Comparison of ENCODE assay signal across 20 mouse cellular contexts in the genomic region with DNA sequence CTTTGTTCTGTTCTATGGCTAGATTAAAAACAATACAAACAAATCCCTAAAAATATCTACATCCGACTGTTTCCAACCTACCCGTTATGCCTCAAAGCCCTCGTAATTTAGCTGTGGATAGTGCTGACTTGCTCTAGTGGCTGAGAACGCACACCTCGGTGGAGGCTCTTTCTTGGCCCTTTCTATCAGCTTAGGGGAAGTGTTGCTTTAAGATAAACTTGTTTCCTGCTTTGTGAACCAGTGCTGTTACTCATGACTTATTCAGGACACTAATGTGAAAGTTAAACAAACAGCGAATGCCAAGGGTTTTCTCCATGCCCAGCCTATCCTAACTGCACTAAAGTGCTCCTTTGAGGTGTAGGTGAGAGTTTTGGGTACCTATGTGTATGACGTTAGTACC.
DNase-seq lines count a peak whose midpoint lies in the region; ATAC-seq and TF ChIP-seq lines count a peak whose summit lies in the region.
"Had no signal": no experiment of that assay in that cellular context is flagged by ENCODE, and none has a peak within 500 bp of the region (broad histone marks: within the 10 kb centered on the region; RNA-seq: fewer than 3 reads in every experiment).

No protein-coding gene starts in this region.

- no peaks in the 10 kb centered on the region for H3K79me2 ChIP-seq in heart, adult 2 months (replicated peaks; ENCODE audit: control insufficient read depth, insufficient read depth, low read length)

- no peaks in the 10 kb centered on the region for H3K27me3 ChIP-seq in heart, adult 2 months (ENCODE audit: control insufficient read depth, insufficient read depth, low read length)
- no peaks in the 10 kb centered on the region for H3K27me3 ChIP-seq in midbrain, embryonic 10.5 days (ENCODE audit: low read depth, poor library complexity, severe bottlenecking)
- no peaks in the 10 kb centered on the region for H3K27me3 ChIP-seq in midbrain, postnatal 0 days (ENCODE audit: insufficient read depth, low read length)
- no peaks in the 10 kb centered on the region for H3K27me3 ChIP-seq in hindbrain, embryonic 10.5 days (ENCODE audit: insufficient read depth, poor library complexity, severe bottlenecking)
- H3K27me3 ChIP-seq in hindbrain, postnatal 0 days (ENCODE audit: insufficient read depth, low read length) = no peaks in the 10 kb centered on the region
- H3K27me3 ChIP-seq: limb, embryonic 12.5 days had no signal

- TF ChIP-seq POLR2A in heart, adult 2 months (IDR thresholded peaks at IDR 0.05; ENCODE audit: insufficient read depth, low read depth, low read length) = no peak

- no peak overlapping the region for H3K4me2 ChIP-seq in midbrain, postnatal 0 days (ENCODE audit: low read depth, low read length, poor library complexity, severe bottlenecking)
- peak overlapping the region; percentile 5; the same call in 1 of the 2 replicates for H3K4me2 ChIP-seq in hindbrain, postnatal 0 days (ENCODE audit: low read depth, low read length)
- H3K4me2 ChIP-seq: limb, embryonic 12.5 days; liver, embryonic 11.5 days had no signal

- H3K4me3 ChIP-seq in heart, adult 2 months = no peak overlapping the region
- no peak overlapping the region for H3K4me3 ChIP-seq in midbrain, embryonic 10.5 days
- no peak overlapping the region for H3K4me3 ChIP-seq in midbrain, postnatal 0 days (ENCODE audit: low read depth, low read length)
- H3K4me3 ChIP-seq in hindbrain, embryonic 10.5 days = no peak overlapping the region
- H3K4me3 ChIP-seq in hindbrain, postnatal 0 days (ENCODE audit: low read length) = no peak overlapping the region
- H3K4me3 ChIP-seq: embryonic facial prominence, embryonic 10.5 days; heart, embryonic 10.5 days; limb, embryonic 12.5 days had no signal

- no peaks in the 10 kb centered on the region for H3K36me3 ChIP-seq in heart, adult 2 months (ENCODE audit: control insufficient read depth, insufficient read depth, low read length)
- no peaks in the 10 kb centered on the region for H3K36me3 ChIP-seq in midbrain, embryonic 10.5 days
- H3K36me3 ChIP-seq in midbrain, postnatal 0 days (ENCODE audit: insufficient read depth, low read length) = no peaks in the 10 kb centered on the region
- H3K36me3 ChIP-seq in hindbrain, embryonic 10.5 days = no peaks in the 10 kb centered on the region
- H3K36me3 ChIP-seq in hindbrain, postnatal 0 days (ENCODE audit: insufficient read depth, low read length) = no peaks in the 10 kb centered on the region
- H3K36me3 ChIP-seq: embryonic facial prominence, embryonic 10.5 days; heart, embryonic 10.5 days; limb, embryonic 12.5 days had no signal

- TF ChIP-seq EP300 in heart, adult 2 months (IDR thresholded peaks at IDR 0.05; ENCODE audit: insufficient read depth, low read depth, low read length) = no peak

- no peak for ATAC-seq in midbrain, postnatal 0 days (ENCODE audit: low FRiP score)
- peak; percentile 35; the same call in 1 of the 2 replicates for ATAC-seq in hindbrain, postnatal 0 days
- ATAC-seq: forebrain, postnatal 0 days; liver, postnatal 0 days; lung, postnatal 0 days had no signal

- no peak for TF ChIP-seq CTCF in heart, adult 2 months (IDR thresholded peaks at IDR 0.05)
- no peak for TF ChIP-seq CTCF in midbrain, postnatal 0 days (IDR thresholded peaks at IDR 0.05)
- TF ChIP-seq CTCF in hindbrain, postnatal 0 days (IDR thresholded peaks at IDR 0.05; ENCODE audit: low read depth) = no peak

- H3K27ac ChIP-seq in heart, adult 2 months = no peak overlapping the region
- H3K27ac ChIP-seq in midbrain, embryonic 10.5 days (replicated peaks) = peak overlapping the region; percentile 63
- no peak overlapping the region for H3K27ac ChIP-seq in midbrain, postnatal 0 days (ENCODE audit: low read depth, low read length)
- H3K27ac ChIP-seq in hindbrain, embryonic 10.5 days = peak overlapping the region; percentile 83
- no peak overlapping the region for H3K27ac ChIP-seq in hindbrain, postnatal 0 days
- H3K27ac ChIP-seq: embryonic facial prominence, embryonic 10.5 days; heart, embryonic 10.5 days; limb, embryonic 12.5 days; macrophage had no signal

- H3K9me3 ChIP-seq in midbrain, embryonic 10.5 days (replicated peaks) = no peaks in the 10 kb centered on the region
- no peaks in the 10 kb centered on the region for H3K9me3 ChIP-seq in midbrain, postnatal 0 days (ENCODE audit: low read length)
- no peaks in the 10 kb centered on the region for H3K9me3 ChIP-seq in hindbrain, embryonic 10.5 days
- no peaks in the 10 kb centered on the region for H3K9me3 ChIP-seq in hindbrain, postnatal 0 days (ENCODE audit: low read length)
- H3K9me3 ChIP-seq: embryonic facial prominence, embryonic 10.5 days; heart, embryonic 10.5 days; limb, embryonic 12.5 days had no signal

- H3K4me1 ChIP-seq in heart, adult 2 months (ENCODE audit: control insufficient read depth, insufficient read depth, low read length) = no peaks in the 10 kb centered on the region
- H3K4me1 ChIP-seq in midbrain, embryonic 10.5 days = peaks cover 28% of the 10 kb centered on the region
- no peaks in the 10 kb centered on the region for H3K4me1 ChIP-seq in midbrain, postnatal 0 days (ENCODE audit: insufficient read depth, low read length)
- peaks cover 35% of the 10 kb centered on the region for H3K4me1 ChIP-seq in hindbrain, embryonic 10.5 days (replicated peaks)
- H3K4me1 ChIP-seq in hindbrain, postnatal 0 days (ENCODE audit: insufficient read depth, low read length) = peaks cover 11% of the 10 kb centered on the region; the same call in 1 of the 2 replicates
- H3K4me1 ChIP-seq: limb, embryonic 12.5 days had no signal

- peak; percentile 54 for DNase-seq in heart, adult 11 months
- no peak for DNase-seq in heart, adult 2 months
- no peak for DNase-seq in midbrain, embryonic 10.5 days (ENCODE audit: low spot score)
- DNase-seq in midbrain, postnatal 0 days (ENCODE audit: low spot score) = no peak
- DNase-seq in hindbrain, embryonic 10.5 days (ENCODE audit: low spot score) = no peak
- DNase-seq in hindbrain, postnatal 0 days (ENCODE audit: low spot score) = no peak
- DNase-seq in urinary bladder, postnatal 25 days (ENCODE audit: low spot score) = no peak
- no peak for DNase-seq in gastrocnemius, postnatal 25 days
- DNase-seq: adrenal gland, postnatal 25 days; cerebellum, adult 8-10 months; forebrain, postnatal 0 days; heart, postnatal 4 days; liver, postnatal 0 days; thymus, postnatal 14 days had no signal

- intact Hi-C loops in heart, adult 2 months (cut with DNase I) = no loop called here

- WGBS in heart, adult 2 months = 37% methylated on average over 7 of the region's 7 CpGs
- 65% methylated on average over 7 of the region's 7 CpGs for WGBS in midbrain, embryonic 10.5 days
- WGBS in midbrain, postnatal 0 days = 65% methylated on average over 7 of the region's 7 CpGs
- 46% methylated on average over 7 of the region's 7 CpGs for WGBS in hindbrain, embryonic 10.5 days
- WGBS in hindbrain, postnatal 0 days = 34% methylated on average over 7 of the region's 7 CpGs

- H3K9ac ChIP-seq in heart, adult 2 months (ENCODE audit: low read depth, low read length) = no peak overlapping the region
- no peak overlapping the region for H3K9ac ChIP-seq in midbrain, postnatal 0 days (replicated peaks; ENCODE audit: low read length, poor library complexity, severe bottlenecking)
- H3K9ac ChIP-seq in hindbrain, postnatal 0 days (replicated peaks; ENCODE audit: low read length) = no peak overlapping the region
- H3K9ac ChIP-seq: forebrain, postnatal 0 days; limb, embryonic 12.5 days; liver, postnatal 0 days had no signal

Comparison
In these comparisons a context has a peak if more than half of its experiments do, and no peak if none do; other contexts are left out.
1. H3K27ac ChIP-seq: peak in midbrain, embryonic 10.5 days (single experiment) and hindbrain, embryonic 10.5 days (single experiment); none in heart, adult 2 months (single experiment), midbrain, postnatal 0 days (single experiment) and hindbrain, postnatal 0 days (single experiment).